Comparison of ENCODE assay signal across 8 mouse cellular contexts in the genomic region with DNA sequence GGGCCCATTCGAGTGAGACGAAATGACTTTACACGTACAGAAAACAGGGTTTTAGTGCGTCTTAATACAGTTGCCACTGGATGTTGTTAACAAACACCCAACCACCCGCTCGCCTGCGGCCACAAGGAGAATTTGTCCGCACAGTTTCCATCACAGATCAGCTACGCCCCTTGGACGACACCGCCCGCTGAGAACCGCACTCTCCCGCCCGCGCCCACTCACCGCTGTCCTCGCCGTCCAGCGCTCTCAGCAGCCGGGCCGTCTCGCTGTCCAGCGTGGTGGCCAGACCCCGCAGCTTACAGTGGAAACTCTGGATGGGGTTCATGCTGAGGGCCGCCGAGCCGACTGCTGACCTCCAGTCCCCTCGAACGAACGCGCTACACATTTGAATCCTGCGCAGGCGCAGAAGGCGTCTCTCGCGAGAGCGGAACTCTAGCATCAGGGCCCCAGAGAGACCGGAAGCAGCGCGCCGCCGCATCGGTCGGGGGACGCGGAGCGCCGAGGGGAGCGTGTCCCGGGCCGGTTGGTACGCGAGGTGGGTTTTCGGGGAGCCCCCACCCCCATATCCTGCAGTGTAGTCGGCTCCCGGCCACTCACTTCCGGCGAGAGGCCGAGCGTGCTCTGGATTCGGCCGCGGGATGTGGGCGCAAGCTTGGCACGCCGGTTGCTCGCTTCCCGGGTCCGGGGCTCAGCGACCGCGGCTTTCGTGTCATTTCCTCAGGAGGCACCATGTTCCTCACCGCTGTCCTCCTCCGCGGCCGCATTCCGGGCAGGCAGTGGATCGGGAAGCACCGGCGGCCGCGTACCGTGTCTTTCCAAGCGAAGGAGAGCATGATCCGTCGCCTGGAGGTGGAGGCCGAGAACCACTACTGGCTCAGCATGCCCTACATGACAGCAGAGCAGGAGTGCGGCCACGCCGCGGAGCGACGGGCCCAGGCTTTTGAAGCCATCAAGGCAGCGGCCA. TPM values are rescaled to one million over a fixed set of nuclear protein-coding genes. Genes with fewer than 3 reads are reported as not detected.
A peak's percentile ranks its signal among the peaks of the same experiment; 100 is the strongest.
DNase-seq lines count a peak whose midpoint lies in the region; ATAC-seq and TF ChIP-seq lines count a peak whose summit lies in the region.

A gene (minus strand): TSS at position 398 of the 964 bp plus-strand sequence.
A gene (plus strand): TSS at position 447 of the 964 bp plus-strand sequence.

- peak within 1 kb of the TSS; percentile 92 for H3K9ac ChIP-seq in forebrain, postnatal 0 days
- peak within 1 kb of the TSS; percentile 91 for H3K9ac ChIP-seq in lung, embryonic 16.5 days (ENCODE audit: low read length)

- H3K27me3 ChIP-seq in G1E (ENCODE audit: insufficient read depth, low read length), result no peaks in the 10 kb centered on the region
- no peaks in the 10 kb centered on the region for H3K27me3 ChIP-seq in forebrain, postnatal 0 days (ENCODE audit: insufficient read depth, low read length)
- H3K27me3 ChIP-seq in lung, embryonic 16.5 days (ENCODE audit: control insufficient read depth, insufficient read depth, low read depth, low read length), result no peaks in the 10 kb centered on the region

- peak; percentile 79 for ATAC-seq in G1E (ENCODE audit: extremely low read depth, insufficient number of reproducible peaks, low FRiP score, poor library complexity, severe bottlenecking)
- peak; percentile 98 for ATAC-seq in forebrain, postnatal 0 days
- ATAC-seq in hematopoietic stem cell, adult 5-6 weeks (replicated peaks in 1 of 2; ENCODE audit: insufficient read depth in 1 of 2, low FRiP score in 2 of 2, low TSS enrichment in 1 of 2, low read depth in 1 of 2, poor library complexity in 2 of 2, severe bottlenecking in 2 of 2), result peak; percentile 82 to 88
- peak; percentile 97 for ATAC-seq in lung, embryonic 16.5 days (ENCODE audit: low read depth)

- no peak for TF ChIP-seq CTCF in G1E (IDR thresholded peaks at IDR 0.05; ENCODE audit: low read depth, low read length)
- peak; percentile 14; the same call in 1 of the 2 replicates for TF ChIP-seq CTCF in forebrain, postnatal 0 days (IDR thresholded peaks at IDR 0.05; ENCODE audit: low read depth)

- H3K27ac ChIP-seq in forebrain, postnatal 0 days (ENCODE audit: low read depth, low read length), result peak within 1 kb of the TSS; percentile 94
- H3K27ac ChIP-seq in lung, embryonic 16.5 days (ENCODE audit: low read length), result peak within 1 kb of the TSS; percentile 94

- no peaks in the 10 kb centered on the region for H3K9me3 ChIP-seq in G1E (replicated peaks)
- H3K9me3 ChIP-seq in forebrain, postnatal 0 days (ENCODE audit: low read length), result no peaks in the 10 kb centered on the region
- H3K9me3 ChIP-seq in lung, embryonic 16.5 days (ENCODE audit: control insufficient read depth, low read length), result no peaks in the 10 kb centered on the region

- H3K4me1 ChIP-seq in G1E (ENCODE audit: insufficient read depth, low read depth, low read length), result peaks cover 30% of the 10 kb centered on the region
- H3K4me1 ChIP-seq in forebrain, postnatal 0 days (ENCODE audit: insufficient read depth), result peaks cover 11% of the 10 kb centered on the region; the same call in 1 of the 2 replicates
- peaks cover 13% of the 10 kb centered on the region for H3K4me1 ChIP-seq in lung, embryonic 16.5 days (replicated peaks; ENCODE audit: control insufficient read depth, insufficient read depth, low read length)

- WGBS in forebrain, postnatal 0 days, result 1% methylated on average over 96 of the region's 96 CpGs
- WGBS in lung, embryonic 16.5 days, result under 1% methylated on average over 95 of the region's 96 CpGs

- peak within 1 kb of the TSS; percentile 83 for H3K4me2 ChIP-seq in forebrain, postnatal 0 days (ENCODE audit: low read depth)
- H3K4me2 ChIP-seq in lung, embryonic 16.5 days (ENCODE audit: low read depth, low read length), result peak within 1 kb of the TSS; percentile 71

- H3K4me3 ChIP-seq in G1E (ENCODE audit: low read depth, low read length), result peak within 1 kb of the TSS; percentile 94
- H3K4me3 ChIP-seq in forebrain, postnatal 0 days (ENCODE audit: low read depth, low read length), result peak within 1 kb of the TSS; percentile 89
- H3K4me3 ChIP-seq in lung, embryonic 16.5 days (ENCODE audit: low read length), result peak within 1 kb of the TSS; percentile 76

- H3K36me3 ChIP-seq in G1E (replicated peaks), result peaks cover 51% of the 10 kb centered on the region
- no peaks in the 10 kb centered on the region for H3K36me3 ChIP-seq in forebrain, postnatal 0 days (ENCODE audit: insufficient read depth)
- peaks cover 11% of the 10 kb centered on the region; the same call in 1 of the 2 replicates for H3K36me3 ChIP-seq in lung, embryonic 16.5 days (ENCODE audit: control insufficient read depth, insufficient read depth, low read length)

- peak; percentile 84 for DNase-seq in G1E (ENCODE audit: low spot score)
- DNase-seq in cerebellum, adult 18-20 months, result peak; percentile 89 to 90
- peak; percentile 95 for DNase-seq in forebrain, postnatal 0 days
- peak; percentile 78 for DNase-seq in layer of hippocampus, adult 9-10 months (ENCODE audit: low spot score)
- peak; percentile 87 for DNase-seq in ovary, postnatal 10 days (ENCODE audit: low spot score)
- peak; percentile 87 to 92 for DNase-seq in thymus, postnatal 10 days (ENCODE audit: low spot score in 2 of 2)

RNA-seq across cellular contexts. Expression of the first gene that starts in this region (rescaled TPM):
- total RNA-seq in G1E (2014; fragmentation: Nextera tagmentation), result 49.3 and 50.3 TPM in 2 replicates
- total RNA-seq in G1E (2017), result 38.5 and 47.4 TPM in 2 replicates
- polyA plus RNA-seq in G1E (2012), result 5.3 and 6.9 TPM in 2 replicates
- 4.7 and 5.4 TPM in 2 replicates for total RNA-seq in forebrain, postnatal 0 days (2014; rRNA removed)
- 3.9 and 6.2 TPM in 2 replicates for polyA plus RNA-seq in forebrain, postnatal 0 days (2015; fragmentation: Nextera tagmentation; extraction: Ambion mirVana)
- 30.1 and 31.7 TPM in 2 replicates for total RNA-seq in hematopoietic stem cell, adult 5-6 weeks (2017)
- polyA plus RNA-seq in lung, embryonic 16.5 days (2015; fragmentation: Nextera tagmentation; extraction: Ambion mirVana), result 38.0 and 43.8 TPM in 2 replicates

RNA-seq across cellular contexts. Expression of the second gene that starts in this region (rescaled TPM):
- 91.3 and 125 TPM in 2 replicates for total RNA-seq in G1E (2014; fragmentation: Nextera tagmentation)
- total RNA-seq in G1E (2017), result 87.8 and 125 TPM in 2 replicates
- polyA plus RNA-seq in G1E (2012), result 282 and 363 TPM in 2 replicates
- total RNA-seq in forebrain, postnatal 0 days (2014; rRNA removed), result 53.1 and 57.1 TPM in 2 replicates
- 234 and 291 TPM in 2 replicates for polyA plus RNA-seq in forebrain, postnatal 0 days (2015; fragmentation: Nextera tagmentation; extraction: Ambion mirVana)
- total RNA-seq in hematopoietic stem cell, adult 5-6 weeks (2017), result 27.0 and 28.4 TPM in 2 replicates
- polyA plus RNA-seq in lung, embryonic 16.5 days (2015; fragmentation: Nextera tagmentation; extraction: Ambion mirVana), result 148 and 151 TPM in 2 replicates

Comparison
In these comparisons a context has a peak if more than half of its experiments do, and no peak if none do; other contexts are left out.
1. Peak in every context shown above with its lines: DNase-seq, ATAC-seq, H3K4me3 ChIP-seq and H3K27ac ChIP-seq.